17 mouse cellular contexts compared by ENCODE assay signal in the genomic region with DNA sequence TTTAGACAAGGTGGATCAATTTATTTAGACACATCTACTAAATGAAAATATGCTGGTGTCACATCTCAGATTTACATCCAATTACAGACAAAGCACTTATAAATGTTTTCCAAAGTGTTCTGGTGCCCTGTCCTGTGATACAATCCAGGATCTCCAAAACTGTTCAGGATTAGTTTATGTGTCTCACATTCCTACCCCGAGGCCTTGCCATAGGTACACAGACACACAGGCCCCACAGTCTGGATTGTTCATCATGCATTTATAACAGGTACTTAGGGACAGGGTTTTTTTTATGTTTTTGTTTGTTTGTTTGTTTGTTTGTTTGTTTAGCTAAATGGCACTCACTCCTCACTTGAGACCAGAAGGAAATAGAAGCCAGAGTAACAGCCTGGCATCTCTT.
"Had no signal": no experiment of that assay in that cellular context is flagged by ENCODE, and none has a peak within 500 bp of the region (broad histone marks: within the 10 kb centered on the region; RNA-seq: fewer than 3 reads in every experiment).

No protein-coding gene starts in this region.

- H3K9me3 ChIP-seq: liver, embryonic 13.5 days; lung, embryonic 15.5 days; megakaryocyte, embryonic 14.5 days; neural tube, embryonic 13.5 days had no signal

- H3K27me3 ChIP-seq: liver, embryonic 13.5 days; lung, embryonic 15.5 days; megakaryocyte, embryonic 14.5 days; neural tube, embryonic 13.5 days had no signal

- H3K36me3 ChIP-seq: liver, embryonic 13.5 days; lung, embryonic 15.5 days; neural tube, embryonic 13.5 days had no signal

- H3K27ac ChIP-seq: layer of hippocampus, adult 2 months; liver, embryonic 13.5 days; lung, embryonic 15.5 days; macrophage; neural tube, embryonic 13.5 days had no signal

- H3K4me2 ChIP-seq: liver, embryonic 13.5 days; lung, embryonic 15.5 days; neural tube, embryonic 13.5 days had no signal

- H3K4me1 ChIP-seq: lung, embryonic 15.5 days had no signal

- H3K4me3 ChIP-seq: layer of hippocampus, adult 2 months; liver, embryonic 13.5 days; lung, embryonic 15.5 days; megakaryocyte, embryonic 14.5 days; myocyte; neural tube, embryonic 13.5 days had no signal

- DNase-seq: kidney, adult 11 months; kidney, adult 9 months; kidney, postnatal 10 days; kidney, postnatal 4 days; left cerebral cortex, postnatal 4 days; liver; liver, embryonic 13.5 days; liver, postnatal 0 days; lung, postnatal 14 days; right cerebral cortex, postnatal 14 days; thymus, postnatal 4 days had no signal

- ATAC-seq: liver, postnatal 0 days had no signal

- H3K9ac ChIP-seq: liver, embryonic 13.5 days; liver, postnatal 0 days; lung, embryonic 15.5 days; neural tube, embryonic 13.5 days had no signal
